Mouse (Mus musculus) intestine, embryonic 14.5 days (tissue): ENCODE measurements around the gene Akain1. TPM values are rescaled to one million over a fixed set of nuclear protein-coding genes. Genes with fewer than 3 reads are reported as not detected.

Experiments used
- polyA plus RNA-seq: library from polyadenylated mRNA; unstranded; fragments of >200 nt; fragmentation: Nextera tagmentation; extraction: Ambion mirVana; gene quantifications from 2 replicates; pipeline ENCODE4 v1.2.1, GENCODE M21; 2014

The Akain1 gene
- polyA plus RNA-seq, 1 experiment from 2014 or later, result not detected

Other genes with a start within 250 kb of the Akain1 start
- gene Zbtb14, start 56.3 kb upstream of the Akain1 start, polyA plus RNA-seq, result 20.3 and 21.4 TPM in 2 replicates